Mouse (Mus musculus): Measurements from ENCODE around the gene Kdf1.
"Not testable (repeated sequence)": the region's sequence is repeated elsewhere in the genome, so short reads cannot be mapped to it uniquely, and the experiment has no call there.

Kdf1 gene

GRCm38 (mm10) chr4:133496738-133497445, 21.9 kb upstream of the Kdf1 start:
- DNase-seq (ENCODE audit: low read depth) = no peak

DNA sequence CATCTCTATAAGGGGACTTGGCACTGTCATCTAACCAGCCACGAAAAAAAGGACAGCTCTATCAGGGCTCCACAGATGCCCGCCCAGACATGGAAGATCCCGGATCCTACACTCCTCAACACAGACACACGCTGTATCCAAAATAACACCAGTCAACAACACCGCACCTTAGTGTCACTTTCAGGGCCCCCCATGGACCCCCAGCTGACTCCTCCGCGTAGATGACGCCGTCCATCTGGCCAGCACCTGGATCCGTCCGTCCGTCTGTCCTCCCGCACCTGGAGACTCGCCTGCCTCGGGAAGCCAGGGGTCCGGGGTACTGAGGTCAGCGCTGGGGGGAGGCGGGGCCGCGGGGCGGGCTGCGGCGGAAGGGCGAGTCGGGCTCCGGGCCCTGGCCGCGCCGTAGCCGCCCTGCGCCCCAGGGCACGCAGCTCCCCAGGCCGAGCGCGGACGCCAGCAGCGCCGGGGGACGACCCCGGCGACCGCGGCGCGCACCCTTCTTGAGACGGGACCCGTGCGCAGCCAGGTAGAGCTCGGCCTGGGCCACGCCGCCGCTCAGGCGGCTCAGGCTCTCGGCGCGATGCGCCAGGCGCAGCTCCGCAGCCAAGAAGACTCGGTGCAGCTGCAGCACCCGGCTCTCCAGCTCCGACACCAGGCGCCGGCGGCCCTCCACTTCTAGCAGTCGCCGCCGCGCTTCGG, 21.2 kb upstream of the Kdf1 start:
- DNase-seq (ENCODE audit: low read depth) = peak; percentile 49

- DNase-seq (ENCODE audit: low read depth) = peak; percentile 76
Measured at GRCm38 (mm10) chr4:133498160-133498724, 20.5 kb upstream of the Kdf1 start, which contains the start of gene Trnp1. TSS of gene Trnp1 (minus strand) at chr4:133498550.

GRCm38 (mm10) chr4:133501514-133501913, 17.2 kb upstream of the Kdf1 start:
- no peak for DNase-seq (ENCODE audit: low read depth)

- DNase-seq (ENCODE audit: low read depth) = no peak
Measured at GRCm38 (mm10) chr4:133504300-133504699, 14.5 kb upstream of the Kdf1 start.

DNA sequence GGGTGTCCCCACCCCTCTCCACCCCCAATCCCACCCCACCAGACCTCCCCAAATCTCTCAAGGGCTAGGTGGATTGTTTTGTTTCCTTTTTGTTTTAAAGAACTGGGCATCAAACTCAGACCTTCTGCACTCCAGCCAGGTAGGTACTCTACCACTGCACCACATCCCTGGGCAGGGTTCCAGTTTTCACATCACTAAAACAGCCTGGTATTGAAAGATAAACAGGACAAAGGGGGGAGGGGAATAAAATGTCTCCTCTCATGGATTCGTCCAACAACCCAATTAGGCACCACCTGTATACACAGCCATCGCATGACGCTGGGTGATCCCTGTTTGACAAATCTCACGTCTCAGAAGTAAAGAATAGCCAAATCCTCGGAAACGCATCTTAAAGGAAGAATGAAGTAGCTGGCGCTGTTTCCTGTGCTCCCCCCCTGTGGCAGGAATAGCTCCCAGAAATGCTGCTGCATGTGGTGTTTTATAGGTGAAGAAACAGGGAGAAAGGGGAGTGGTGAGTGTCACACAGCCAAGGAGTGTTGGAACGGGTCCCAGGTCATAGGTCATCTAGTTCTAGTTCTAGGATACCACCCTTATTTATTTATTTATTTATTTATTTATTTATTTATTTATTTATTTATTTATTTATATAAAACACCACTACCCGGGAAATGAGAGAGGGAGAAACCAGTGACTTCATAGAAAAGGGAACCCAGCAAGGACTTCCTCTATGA, 13.8 kb upstream of the Kdf1 start:
- no peak for DNase-seq (ENCODE audit: low read depth)

- peak; percentile 47 for DNase-seq (ENCODE audit: low read depth)
Measured at GRCm38 (mm10) chr4:133506573-133506972, 12.2 kb upstream of the Kdf1 start.

GRCm38 (mm10) chr4:133508990-133509389, 9.8 kb upstream of the Kdf1 start:
- DNase-seq (ENCODE audit: low read depth) = no peak

DNA sequence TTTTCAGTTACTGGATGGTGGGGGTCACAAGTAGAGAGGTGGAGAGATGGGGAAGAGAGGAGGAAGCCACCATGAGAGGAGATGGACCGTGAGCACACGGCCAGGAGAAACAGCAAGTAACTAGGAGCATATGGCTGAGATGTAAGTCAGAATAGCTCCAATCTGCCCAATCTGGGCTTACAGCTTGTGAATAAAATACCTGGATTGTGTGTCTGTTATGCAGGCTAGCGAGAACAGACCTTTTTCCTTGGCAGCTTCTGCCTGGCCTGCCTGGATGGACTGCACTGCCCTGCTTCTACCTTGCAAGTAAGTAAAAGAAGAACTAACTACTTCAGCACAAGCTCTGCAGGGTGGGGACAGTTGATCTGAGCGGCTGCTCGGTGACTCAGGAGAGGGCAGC, 7.7 kb upstream of the Kdf1 start:
- no peak for DNase-seq (ENCODE audit: low read depth)

- not testable (repeated sequence) for DNase-seq (ENCODE audit: low read depth)
Measured at GRCm38 (mm10) chr4:133512511-133512910, 6.3 kb upstream of the Kdf1 start.

GRCm38 (mm10) chr4:133512972-133513371, 5.8 kb upstream of the Kdf1 start:
- peak; percentile 82 for DNase-seq (ENCODE audit: low read depth)

DNA sequence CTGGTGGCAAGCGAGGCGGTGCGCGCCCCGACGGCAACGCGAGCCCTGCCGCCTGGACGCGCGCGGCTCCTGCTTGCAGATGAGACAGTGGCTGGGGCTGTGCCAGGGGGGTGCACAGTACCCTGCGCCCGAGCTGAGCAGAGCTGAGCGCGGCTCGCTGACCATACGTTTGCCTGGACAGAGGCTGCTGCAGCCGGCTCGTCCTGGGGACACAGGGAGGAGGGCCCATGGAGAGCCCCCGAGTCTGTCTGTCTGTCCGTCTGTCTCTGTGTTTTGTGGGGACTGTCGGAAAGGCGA, 554 bp downstream of the Kdf1 start:
- no peak for DNase-seq (ENCODE audit: low read depth)

DNA sequence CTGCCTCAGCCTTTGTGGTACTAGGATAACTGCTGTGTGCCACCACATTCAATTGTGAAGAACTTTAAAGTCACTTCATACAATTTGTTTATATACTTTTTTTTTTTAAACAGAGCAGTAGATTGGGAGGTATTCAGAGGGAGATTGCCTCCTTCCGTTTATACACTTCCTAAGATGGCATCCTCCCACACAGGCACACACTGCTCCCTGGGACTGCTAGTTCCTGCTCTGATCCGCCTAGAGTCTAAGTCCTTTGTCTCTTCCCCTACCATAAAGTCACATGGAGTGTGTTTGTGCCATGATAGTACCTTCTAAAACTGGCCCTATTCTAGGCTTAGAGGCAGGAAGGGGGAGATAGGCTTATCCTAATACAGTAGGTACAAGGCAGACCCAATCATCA, 2.7 kb downstream of the Kdf1 start:
- no peak for DNase-seq (ENCODE audit: low read depth)

GRCm38 (mm10) chr4:133527788-133528187, 9.0 kb downstream of the Kdf1 start:
- DNase-seq (ENCODE audit: low read depth) = no peak

DNA sequence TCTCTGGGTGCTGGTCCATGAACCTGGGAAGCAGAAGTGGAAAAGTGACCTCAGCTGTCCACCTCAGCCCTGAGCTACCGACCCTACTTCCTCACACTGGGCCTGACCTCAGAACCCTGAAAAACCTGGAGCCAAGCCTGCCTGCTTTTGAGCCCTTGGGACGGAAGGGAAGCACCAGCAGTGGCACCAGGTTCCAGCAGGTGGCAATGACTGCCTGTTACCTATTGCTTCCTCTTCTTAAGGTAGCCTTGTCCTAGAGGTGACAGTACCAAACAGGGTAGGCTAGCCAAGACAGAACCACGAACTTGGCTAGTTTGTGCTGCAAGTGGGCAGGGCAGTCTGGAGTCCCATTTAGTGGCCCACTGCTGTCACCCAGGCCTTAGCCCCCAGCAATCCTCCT, 14.0 kb downstream of the Kdf1 start:
- no peak for DNase-seq (ENCODE audit: low read depth)

- no peak for DNase-seq (ENCODE audit: low read depth)
Measured at GRCm38 (mm10) chr4:133536081-133536480, 17.3 kb downstream of the Kdf1 start.

- no peak for DNase-seq (ENCODE audit: low read depth)
Measured at GRCm38 (mm10) chr4:133536652-133537051, 17.9 kb downstream of the Kdf1 start.

DNA sequence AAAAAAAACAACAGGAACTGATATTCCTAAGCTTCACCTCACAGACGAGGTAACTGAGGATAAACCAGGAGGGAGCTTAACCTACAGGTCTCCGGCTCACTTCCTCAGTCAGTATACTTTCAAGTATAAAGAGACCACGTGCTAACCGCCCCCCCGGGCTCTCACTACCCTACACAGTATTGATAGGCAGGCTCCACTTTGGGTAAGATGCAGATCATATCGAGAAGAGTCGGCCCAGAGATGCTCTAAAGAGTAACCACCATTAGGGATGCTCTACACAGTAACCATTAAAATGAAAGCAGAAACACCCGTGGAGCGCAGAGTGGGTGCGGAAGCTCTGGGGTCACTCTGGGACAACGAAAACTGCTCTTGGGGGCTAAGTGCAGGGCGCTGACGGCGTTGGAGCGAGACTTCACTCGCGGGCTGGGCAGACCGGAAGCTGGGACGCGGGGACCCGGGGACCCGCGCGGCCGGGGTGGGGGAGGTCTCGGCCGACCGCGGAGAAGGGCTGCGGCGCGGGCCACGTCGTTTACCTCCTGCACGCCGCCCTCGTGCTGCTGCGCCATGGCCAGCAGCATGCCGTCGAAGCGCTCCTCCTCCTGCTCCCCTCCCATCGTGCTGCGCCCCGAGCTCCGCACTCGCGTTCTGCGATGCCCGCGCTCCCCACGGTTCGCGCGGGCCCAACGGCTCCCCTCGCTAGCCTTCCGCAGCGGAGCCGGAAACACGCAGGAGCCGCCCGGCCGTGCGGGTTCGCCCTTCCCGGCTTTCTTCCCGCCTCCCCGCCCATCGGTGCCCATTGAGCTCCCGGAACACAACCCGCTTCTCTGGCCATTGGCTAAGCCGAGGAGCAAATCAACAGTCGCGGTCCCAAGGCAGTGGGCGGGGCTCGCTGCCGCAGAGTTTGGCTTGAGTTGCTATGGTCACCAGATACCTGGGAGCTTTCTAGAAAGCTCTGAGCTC, 26.8 kb downstream of the Kdf1 start, which contains the start of gene Nudc:
TSS of gene Nudc (minus strand) at position 725 of the 960 bp plus-strand sequence.
- DNase-seq (ENCODE audit: low read depth) = peak; percentile 95

- DNase-seq (ENCODE audit: low read depth) = no peak
Measured at GRCm38 (mm10) chr4:133552029-133552428, 33.3 kb downstream of the Kdf1 start.

- no peak for DNase-seq (ENCODE audit: low read depth)
Measured at GRCm38 (mm10) chr4:133552768-133553447, 34.1 kb downstream of the Kdf1 start, which contains the start of gene Nr0b2. TSS of gene Nr0b2 (plus strand) at chr4:133553376.
